Mouse (Mus musculus) liver, adult 2 months (tissue): ENCODE data around the gene Gm29427.
A peak's percentile ranks its signal among the peaks of the same experiment; 100 is the strongest.

Experiments used
- CTCF ChIP-seq: fragments of 200-500 bp; IDR thresholded peaks from 2 replicates; pipeline ENCODE4 v1.5.1; 2011; ENCODE audit warnings: low read depth, low read length, control low read depth
- POLR2A ChIP-seq: fragments of 200-500 bp; IDR thresholded peaks from 2 replicates; pipeline ENCODE4 v1.6.1; 2011; ENCODE audit warnings: low read length, control low read depth; ENCODE audit not compliant: insufficient read depth; ENCODE audit errors: extremely low read depth

DNA sequence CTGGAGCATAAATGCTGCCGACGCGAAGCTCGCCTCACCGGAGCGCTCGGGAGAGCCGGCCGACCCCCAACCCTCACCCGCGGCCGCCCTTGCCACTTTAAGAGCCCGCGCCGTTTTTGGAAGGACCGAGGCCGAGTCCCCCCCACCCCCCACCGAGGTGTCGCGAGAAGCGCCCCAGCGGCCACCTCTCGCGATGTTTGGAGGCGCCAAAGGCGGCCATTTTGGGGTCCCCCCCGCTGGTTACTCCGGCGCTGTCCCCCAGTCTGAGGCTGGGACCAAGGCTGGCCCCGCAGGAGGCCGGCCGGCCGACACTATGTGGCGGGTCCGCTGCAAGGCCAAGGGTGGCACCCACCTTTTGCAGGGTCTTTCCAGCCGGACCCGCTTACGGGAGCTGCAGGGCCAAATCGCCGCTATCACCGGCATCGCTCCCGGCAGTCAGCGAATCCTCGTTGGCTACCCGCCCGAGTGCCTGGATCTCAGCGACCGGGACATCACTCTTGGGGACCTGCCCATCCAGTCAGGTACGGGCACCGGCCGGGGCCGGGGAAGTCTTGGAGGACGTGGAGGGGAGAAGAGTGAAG, 1.8 kb upstream of the Gm29427 start, which contains the start of gene Yod1:
- TF ChIP-seq POLR2A (peak; percentile 56; the same call in 1 of the 2 replicates), CTCF (no peak)
